Mouse (Mus musculus) adrenal gland, adult 2 months (tissue): ENCODE measurements around the gene Efcab1. TPM values are rescaled to one million over a fixed set of nuclear protein-coding genes. Genes with fewer than 3 reads are reported as not detected.
"Not testable (repeated sequence)": the region's sequence is repeated elsewhere in the genome, so short reads cannot be mapped to it uniquely, and the experiment has no call there.

Experiments
- DNase-seq: peaks from one replicate; pipeline ENCODE4 v3.0.0; 2021
- long read RNA-seq: library from polyadenylated mRNA; stranded (forward); transcript quantifications from one replicate; pipeline ENCODE4 v2.0.0, GENCODE M21; 2021
- polyA plus RNA-seq: library from polyadenylated mRNA; depleted of rRNA; stranded (reverse); fragments of >200 nt; gene quantifications from 2 replicates; pipeline ENCODE4 v1.2.3, GENCODE M21; 2012; rRNA removed
- total RNA-seq, 2 experiments: library from RNA; stranded (reverse); gene quantifications; 2 replicates each; pipeline ENCODE4 v1.2.3; 2021

Gene Efcab1
- 1 to 10 TPM; 1.6 to 2.9 TPM for total RNA-seq
- 0.16 and 0.26 TPM in 2 replicates for polyA plus RNA-seq
- long read RNA-seq, partial matches to known transcripts = 0 of 2 reads
- long read RNA-seq, other reads (novel, unspliced or antisense) = 0 of 2 reads

DNA sequence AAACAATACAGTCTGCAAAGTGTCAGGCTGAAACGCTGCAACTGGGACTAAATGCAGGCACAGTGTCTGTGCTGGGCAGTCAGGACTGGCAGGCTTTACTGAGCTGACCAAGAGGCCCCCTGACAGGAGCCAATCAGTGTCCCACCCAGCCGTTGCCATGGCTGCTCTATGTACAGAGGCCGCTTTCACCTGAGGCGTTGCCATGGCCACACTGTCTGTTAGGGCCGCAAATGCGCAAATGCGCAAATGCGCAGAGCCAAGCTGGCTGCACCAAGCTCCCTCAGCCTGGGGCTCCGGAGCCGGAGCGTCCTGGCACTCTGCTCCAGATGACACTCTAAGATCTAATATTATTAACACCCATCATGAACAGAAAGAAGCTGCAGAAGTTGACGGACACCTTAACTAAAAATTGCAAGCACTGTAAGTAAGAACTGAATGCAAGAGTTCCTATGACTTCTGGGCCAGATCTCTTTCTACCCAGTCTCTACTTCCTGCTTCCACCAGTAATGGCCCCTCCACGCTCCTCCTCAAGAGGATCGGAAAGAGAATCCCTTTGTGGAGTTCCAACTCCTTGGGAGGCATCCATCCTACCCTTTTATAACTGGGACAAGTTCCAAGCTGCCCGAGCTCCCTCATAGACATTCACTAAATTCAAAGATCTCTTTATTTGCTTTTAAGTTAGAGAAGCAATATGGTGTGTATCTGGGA is at the start of gene Efcab1:
Gene Efcab1, plus strand, starts transcription at position 214 of the 708 bp plus-strand sequence.
- DNase-seq = peak; percentile 21

DNA sequence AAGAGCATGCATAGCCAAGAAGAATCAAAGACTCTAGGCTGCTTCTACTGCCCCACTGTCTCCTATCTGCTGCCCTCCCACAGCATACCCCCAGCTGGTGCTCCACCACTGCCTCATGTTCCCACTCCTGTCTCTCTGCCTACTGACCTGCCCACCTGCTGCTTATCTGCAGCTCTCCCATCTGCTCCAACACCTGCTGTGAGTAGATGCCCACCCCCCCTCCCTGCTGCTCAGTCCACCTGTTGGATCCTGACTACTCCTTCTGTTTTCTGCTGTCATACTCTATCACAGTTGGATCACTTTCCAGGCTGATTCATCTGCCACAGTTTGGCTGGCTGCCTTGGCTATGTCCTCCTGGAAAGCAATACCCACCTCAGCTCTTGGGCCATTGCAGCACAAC is 47.0 kb upstream of the Efcab1 start:
- peak; percentile 37 for DNase-seq

DNA sequence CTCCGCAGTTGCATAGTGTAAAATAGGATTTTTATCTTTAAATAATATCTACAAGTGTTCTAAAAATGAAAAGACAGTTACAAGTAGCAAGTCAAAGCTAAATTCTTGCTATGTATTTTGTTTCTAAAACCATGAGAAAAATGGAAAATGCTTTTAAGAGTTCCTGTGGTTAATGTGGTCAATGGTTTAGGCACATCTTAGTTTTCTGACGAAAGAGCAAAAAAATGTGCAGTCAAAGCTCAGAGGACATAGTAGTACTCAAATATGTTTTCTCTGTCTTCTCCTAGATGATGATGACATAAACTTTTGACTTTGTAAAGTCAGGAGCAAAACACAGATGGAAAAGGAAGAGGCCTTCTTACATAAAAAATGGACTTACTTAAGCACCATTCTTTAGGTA is 21.5 kb upstream of the Efcab1 start:
- no peak for DNase-seq

GRCm38 (mm10) chr16:14885372-14885771 is 21.0 kb upstream of the Efcab1 start:
- DNase-seq = no peak

- no peak for DNase-seq
Observed at GRCm38 (mm10) chr16:14892492-14892891, 13.9 kb upstream of the Efcab1 start.

DNA sequence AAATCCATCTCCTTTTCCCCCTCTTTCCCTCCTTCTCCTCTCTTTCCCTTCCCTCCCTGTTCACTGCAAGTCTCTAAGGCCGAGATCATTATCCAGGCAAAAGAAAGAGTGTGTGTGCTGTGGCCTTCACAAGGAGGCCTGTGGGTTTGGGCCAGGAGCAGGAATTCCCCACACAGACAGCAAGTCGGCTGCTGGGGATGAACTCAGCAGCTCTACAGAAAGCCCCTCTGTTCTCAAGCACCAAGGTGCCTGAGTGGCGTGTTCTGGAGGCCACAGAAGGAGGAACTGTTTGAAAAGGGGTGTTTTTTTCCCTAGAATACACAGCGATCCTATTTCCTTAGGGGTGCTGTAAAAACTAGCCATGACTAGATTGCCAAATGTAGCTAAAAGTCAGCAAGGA is 12.5 kb upstream of the Efcab1 start:
- DNase-seq = no peak

- DNase-seq = no peak
Observed at GRCm38 (mm10) chr16:14894713-14895112, 11.7 kb upstream of the Efcab1 start.

DNA sequence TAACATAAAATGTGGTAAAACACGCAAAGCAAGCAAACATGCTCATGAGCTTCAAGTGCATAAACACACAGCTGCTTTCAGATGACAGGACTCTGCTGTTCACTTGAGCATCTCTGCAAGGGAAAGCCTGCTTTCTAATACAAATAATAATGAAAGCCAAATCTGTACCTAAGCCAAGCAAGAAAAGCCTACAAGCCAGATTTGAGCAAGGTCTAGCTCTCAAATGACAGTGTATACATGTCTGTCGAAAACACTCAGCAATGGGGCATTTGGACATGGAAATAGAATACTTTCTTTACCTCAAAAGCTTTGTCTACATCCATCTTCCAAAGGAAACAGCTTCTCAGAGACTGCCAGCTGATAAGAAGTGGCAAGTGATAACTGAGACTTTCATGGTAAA is 10.9 kb upstream of the Efcab1 start:
- DNase-seq = no peak

- DNase-seq = not testable (repeated sequence)
Observed at GRCm38 (mm10) chr16:14930711-14931110, 24.3 kb downstream of the Efcab1 start.

- peak; percentile 6 for DNase-seq
Observed at GRCm38 (mm10) chr16:14936478-14937166, 30.2 kb downstream of the Efcab1 start.

GRCm38 (mm10) chr16:14939552-14939951 is 33.1 kb downstream of the Efcab1 start:
- DNase-seq = peak; percentile 15

- peak; percentile 11 for DNase-seq
Observed at GRCm38 (mm10) chr16:14939994-14940715, 33.7 kb downstream of the Efcab1 start.

DNA sequence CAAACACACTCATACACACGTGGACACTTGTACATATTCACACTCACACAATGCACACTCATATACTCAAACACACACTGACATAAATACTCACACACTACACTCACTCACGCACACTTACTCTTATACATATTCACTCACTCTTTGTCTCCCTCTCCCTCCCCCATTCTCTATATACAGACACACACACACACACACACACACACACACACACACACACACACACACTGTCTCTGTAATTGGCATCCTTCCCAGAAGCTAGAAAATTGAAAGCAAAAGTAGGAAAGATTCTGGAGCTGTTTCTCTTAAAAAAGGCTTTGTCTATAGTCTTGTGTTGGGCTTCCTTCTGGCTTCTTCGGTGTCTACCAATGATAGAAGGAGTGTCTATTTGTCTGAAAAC is 34.5 kb downstream of the Efcab1 start:
- peak; percentile 14 for DNase-seq

GRCm38 (mm10) chr16:14943530-14943929 is 37.1 kb downstream of the Efcab1 start:
- DNase-seq = no peak

GRCm38 (mm10) chr16:14947561-14947960 is 41.2 kb downstream of the Efcab1 start:
- DNase-seq = peak; percentile 11

GRCm38 (mm10) chr16:14951894-14952293 is 45.5 kb downstream of the Efcab1 start:
- DNase-seq = no peak

GRCm38 (mm10) chr16:14959743-14960142 is 53.3 kb downstream of the Efcab1 start:
- no peak for DNase-seq

- DNase-seq = no peak
Observed at GRCm38 (mm10) chr16:14973696-14974095, 67.3 kb downstream of the Efcab1 start.

DNA sequence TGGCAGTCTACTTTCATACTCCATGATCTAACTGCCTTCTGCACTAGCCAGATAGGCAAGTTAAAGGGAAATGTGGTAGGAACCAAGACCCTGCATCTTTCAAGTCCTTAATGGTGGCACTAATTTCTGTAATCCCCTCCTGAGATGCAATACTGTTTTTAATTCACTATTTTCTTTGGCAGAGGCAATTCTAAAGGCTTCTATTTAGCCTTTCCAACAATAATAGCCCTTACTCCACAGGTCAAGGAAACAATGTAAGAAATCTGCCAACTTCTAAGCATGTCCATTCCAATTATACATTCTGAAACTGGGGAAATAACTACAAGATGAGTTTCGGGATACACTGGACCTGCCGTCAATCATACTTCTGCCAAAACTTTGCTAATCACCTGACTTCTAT is 72.8 kb downstream of the Efcab1 start:
- no peak for DNase-seq

DNA sequence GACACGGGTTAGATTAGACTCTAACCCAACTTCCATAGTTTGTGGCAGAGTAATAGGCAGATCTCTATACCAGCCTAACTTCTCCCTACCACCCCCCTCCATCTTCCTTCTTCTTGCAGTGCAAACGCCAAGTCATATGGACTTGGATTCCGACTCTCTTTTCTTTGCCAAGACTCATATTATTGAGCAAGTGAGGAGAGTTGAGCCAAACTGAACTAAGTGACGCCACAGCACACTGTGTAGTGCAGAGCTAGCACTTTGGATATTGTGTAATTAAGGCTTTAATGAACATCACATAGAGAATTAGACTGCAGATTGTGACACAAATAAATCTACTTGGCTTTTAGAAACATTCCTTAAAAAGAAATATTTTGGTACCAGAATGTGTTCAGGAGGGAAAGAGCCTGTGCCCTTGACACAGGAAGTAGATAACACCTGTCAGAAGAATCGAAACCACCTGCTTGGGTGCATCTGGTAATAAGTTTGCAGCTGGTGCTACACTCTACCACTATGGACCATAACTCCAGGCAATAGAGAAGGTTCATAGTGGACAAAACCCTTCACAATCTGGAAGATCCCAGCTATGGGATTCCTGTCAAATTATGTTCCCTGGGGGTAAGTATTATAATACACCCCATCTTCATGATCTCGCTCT is 83.3 kb downstream of the Efcab1 start:
- DNase-seq = peak; percentile 25

GRCm38 (mm10) chr16:14991001-14991400 is 84.6 kb downstream of the Efcab1 start:
- DNase-seq = no peak

DNA sequence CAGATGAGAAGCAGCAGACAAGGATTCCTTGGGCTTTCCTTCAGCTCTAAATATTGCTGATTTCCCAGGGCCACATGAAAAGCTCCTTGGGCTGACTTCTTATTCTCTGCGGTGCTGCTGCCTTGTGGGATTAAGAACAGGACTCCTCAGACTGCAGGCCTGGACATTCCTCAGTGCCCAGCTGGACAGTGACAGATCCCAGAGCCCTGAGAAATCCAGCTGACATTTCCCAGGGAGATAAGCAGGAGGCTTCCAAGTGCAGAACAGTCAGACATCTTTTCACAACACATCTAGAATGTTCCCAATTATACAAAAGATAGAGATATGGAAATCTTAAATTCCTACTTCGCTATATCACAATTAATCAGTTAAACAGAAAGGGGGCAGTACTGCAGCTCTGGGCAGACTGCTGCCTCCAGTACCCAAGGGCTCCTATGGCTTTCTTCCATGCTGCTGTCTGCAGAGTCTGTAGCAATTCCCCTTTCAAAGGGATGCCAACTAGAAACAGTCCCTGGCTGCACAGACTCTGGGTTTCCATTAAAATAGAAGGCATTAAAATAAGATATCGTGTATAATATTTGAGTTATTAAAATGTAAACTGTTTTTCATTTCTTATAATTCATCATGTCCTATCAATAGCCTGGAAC is 86.2 kb downstream of the Efcab1 start:
- DNase-seq = peak; percentile 10
